Mouse (Mus musculus) liver, postnatal 0 days (tissue): ENCODE data around the gene B3gnt9. TPM values are rescaled to one million over a fixed set of nuclear protein-coding genes. Genes with fewer than 3 reads are reported as not detected.

Experiments
- ATAC-seq: fragments of 200-750 bp; cut with Nextera tagmentation; 2 replicates; pipeline ENCODE4 v1.8.0; 2017; ENCODE audit warnings: mild to moderate bottlenecking, moderate library complexity
- DNase-seq: peaks from one replicate; pipeline ENCODE4 v3.0.0-alpha.2; 2016
- H3K27ac ChIP-seq: fragments of 300-500 bp; sonication (generic); 2 replicates; pipeline ENCODE4 v1.5.1; 2014; ENCODE audit warnings: antibody characterized with exemption, moderate library complexity, mild to moderate bottlenecking, low read depth
- H3K27me3 ChIP-seq: fragments of 300-500 bp; sonication (generic); 2 replicates; pipeline ENCODE4 v1.6.1; 2014; ENCODE audit warnings: low read length, control low read depth, mixed read lengths; ENCODE audit not compliant: insufficient read depth
- H3K36me3 ChIP-seq: fragments of 300-500 bp; sonication (generic); replicated peaks from 2 replicates; pipeline ENCODE4 v1.6.1; 2014; ENCODE audit warnings: mild to moderate bottlenecking, control low read depth, low read length, moderate library complexity, mixed read lengths; ENCODE audit not compliant: insufficient read depth
- H3K4me1 ChIP-seq: fragments of 300-500 bp; sonication (generic); 2 replicates; pipeline ENCODE4 v1.6.1; 2014; ENCODE audit warnings: antibody characterized with exemption, mild to moderate bottlenecking, control low read depth; ENCODE audit not compliant: insufficient read depth
- H3K4me2 ChIP-seq: fragments of 300-500 bp; sonication (generic); 2 replicates; pipeline ENCODE4 v1.6.1; 2014; ENCODE audit warnings: low read depth, mild to moderate bottlenecking, low read length, moderate library complexity, mixed read lengths
- H3K4me3 ChIP-seq: fragments of 300-500 bp; sonication (generic); 2 replicates; pipeline ENCODE4 v1.5.1; 2014; ENCODE audit warnings: low read depth, low read length
- H3K9ac ChIP-seq: fragments of 300-500 bp; sonication (generic); replicated peaks from 2 replicates; pipeline ENCODE4 v1.6.1; 2014; ENCODE audit warnings: mild to moderate bottlenecking, moderate library complexity
- H3K9me3 ChIP-seq: fragments of 300-500 bp; sonication (generic); 2 replicates; pipeline ENCODE4 v1.6.1; 2016; ENCODE audit warnings: mild to moderate bottlenecking, control low read depth, low read length, mixed read lengths
- CTCF ChIP-seq: sonication (generic); IDR thresholded peaks from 2 replicates; pipeline ENCODE4 v1.5.1; 2016; ENCODE audit warnings: antibody characterized with exemption, low read depth
- EP300 ChIP-seq: IDR thresholded peaks from 2 replicates; pipeline ENCODE4 v1.6.1; 2016; ENCODE audit warnings: antibody characterized with exemption, low read depth, mild to moderate bottlenecking
- WGBS: fragments of 180-500 bp; shearing (Covaris S2); extraction: QIAGEN DNeasy Blood & Tissue Kit; methylation state at CpG from one replicate; pipeline ENCODE4 v1.1.7; 2014; ENCODE audit not compliant: insufficient replicate concordance; 5-methylcytosine and 5-hydroxymethylcytosine counted together
- polyA plus RNA-seq: library from polyadenylated mRNA; unstranded; fragments of >200 nt; fragmentation: Nextera tagmentation; extraction: Ambion mirVana; gene quantifications from 2 replicates; pipeline ENCODE4 v1.2.1, GENCODE M21; 2015

The B3gnt9 gene
- polyA plus RNA-seq, 1 experiment from 2014 or later = 2.0 TPM

GRCm38 (mm10) chr8:105261326-105261980 lies 6.5 kb upstream of the B3gnt9 start:
- Histone ChIP-seq H3K36me3 (no peaks in the 10 kb centered on the region), H3K9ac (no peak overlapping the region), H3K9me3 (no peaks in the 10 kb centered on the region), H3K4me2 (no peak overlapping the region), H3K4me3 (no peak overlapping the region), H3K27me3 (peaks cover 14% of the 10 kb centered on the region), H3K27ac (no peak overlapping the region), H3K4me1 (peaks cover 43% of the 10 kb centered on the region)
- 75% methylated on average over 12 of the region's 12 CpGs for WGBS
- TF ChIP-seq EP300 (no peak), CTCF (peak; percentile 13; the same call in 1 of the 2 replicates)
- no peak for ATAC-seq
- no peak for DNase-seq

- H3K27me3 ChIP-seq = peaks cover 14% of the 10 kb centered on the region
- 71% methylated on average over 7 of the region's 7 CpGs for WGBS
- no peak overlapping the region for H3K9ac ChIP-seq
- TF ChIP-seq CTCF = no peak
- TF ChIP-seq EP300 = no peak
- peak overlapping the region; percentile 78; the same call in 1 of the 2 replicates for H3K4me2 ChIP-seq
- H3K36me3 ChIP-seq = no peaks in the 10 kb centered on the region
- H3K9me3 ChIP-seq = no peaks in the 10 kb centered on the region
- ATAC-seq (no peak), DNase-seq (peak; percentile 13)
- peaks cover 44% of the 10 kb centered on the region for H3K4me1 ChIP-seq
- no peak overlapping the region for H3K27ac ChIP-seq
- no peak overlapping the region for H3K4me3 ChIP-seq
Measured at GRCm38 (mm10) chr8:105260371-105261099, 5.6 kb upstream of the B3gnt9 start.

DNA sequence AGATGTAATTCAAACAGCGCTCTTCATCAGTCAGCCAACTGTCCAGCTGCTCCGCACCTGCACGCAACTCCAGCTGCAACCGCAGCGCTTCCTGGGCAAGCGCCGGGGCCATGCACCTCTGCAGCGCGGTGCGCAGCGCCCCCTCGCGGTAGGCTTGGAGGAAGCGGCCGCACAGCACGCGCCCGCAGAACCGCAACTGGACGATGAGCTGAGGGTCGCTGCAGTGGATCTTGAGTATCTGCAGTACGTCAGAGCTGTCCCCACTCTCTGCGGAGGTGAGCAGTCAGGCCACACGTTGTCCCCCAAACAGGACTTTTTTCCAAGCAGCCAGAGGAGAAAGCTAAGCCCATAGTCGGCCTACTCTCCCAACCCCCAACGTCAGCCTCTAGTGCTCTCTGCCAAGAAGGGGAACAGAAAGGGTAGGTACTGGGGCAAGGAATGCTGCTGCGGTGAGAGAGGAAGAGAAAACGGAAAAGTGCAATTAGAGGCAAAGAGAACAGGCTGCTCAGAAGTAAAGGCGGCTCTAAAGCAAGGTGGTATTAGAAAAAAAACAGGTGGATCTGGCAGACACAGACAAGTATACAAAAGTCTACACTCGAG lies 4.9 kb upstream of the B3gnt9 start:
- TF ChIP-seq EP300 (no peak), CTCF (peak; percentile 100)
- H3K36me3 ChIP-seq = no peaks in the 10 kb centered on the region
- ATAC-seq = peak; percentile 51
- DNase-seq = peak; percentile 88
- H3K4me3 ChIP-seq = peak overlapping the region; percentile 32
- 2% methylated on average over 30 of the region's 30 CpGs for WGBS
- H3K9ac ChIP-seq = no peak overlapping the region; the same call in 1 of the 2 replicates
- H3K4me2 ChIP-seq = peak overlapping the region; percentile 78
- H3K27ac ChIP-seq = no peak overlapping the region
- H3K27me3 ChIP-seq = peaks cover 14% of the 10 kb centered on the region
- peaks cover 43% of the 10 kb centered on the region for H3K4me1 ChIP-seq
- no peaks in the 10 kb centered on the region for H3K9me3 ChIP-seq

DNA sequence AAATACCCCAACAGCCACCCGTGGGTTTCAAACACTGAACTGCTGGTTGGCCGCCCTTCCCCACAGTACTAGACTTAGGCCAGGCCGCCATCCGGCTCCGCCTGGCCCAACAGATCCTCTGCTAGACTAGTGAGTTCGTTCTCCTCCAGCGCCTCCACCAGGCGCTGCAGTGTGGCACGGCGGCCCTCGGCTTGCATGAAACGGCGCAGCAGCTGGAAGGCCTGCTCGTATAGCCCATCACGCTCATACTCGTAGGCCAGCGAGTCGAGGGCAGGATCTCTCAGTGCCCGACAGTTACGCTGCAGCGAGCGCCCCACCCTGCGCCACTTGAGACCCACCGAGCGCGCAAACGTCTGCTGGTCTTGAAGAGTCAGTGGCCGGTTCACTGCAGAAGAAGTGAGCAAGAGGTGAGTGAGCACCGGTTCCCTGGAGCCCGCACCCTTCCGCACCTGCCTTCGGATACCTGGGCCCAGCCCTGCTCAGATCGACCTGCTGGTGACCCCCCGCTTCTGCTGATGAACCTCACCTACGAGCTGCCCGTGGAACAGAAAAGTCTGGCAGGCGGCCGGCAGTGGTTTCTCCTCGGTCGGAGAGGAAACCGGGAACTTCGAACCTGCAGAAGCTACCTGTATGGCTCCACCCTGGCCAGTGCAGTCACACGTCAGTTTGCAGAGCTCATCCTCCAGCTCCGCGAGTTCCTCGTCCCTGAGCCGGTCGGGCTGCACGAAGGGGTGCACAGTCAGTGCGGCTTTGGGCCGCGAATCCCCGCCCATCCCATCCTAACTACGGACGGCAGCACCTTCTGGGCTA lies 4.2 kb upstream of the B3gnt9 start:
- H3K4me1 ChIP-seq = peaks cover 45% of the 10 kb centered on the region
- no peak overlapping the region; the same call in 1 of the 2 replicates for H3K9ac ChIP-seq
- ATAC-seq (peak; percentile 5; the same call in 1 of the 2 replicates), DNase-seq (peak; percentile 49)
- H3K4me2 ChIP-seq = peak overlapping the region; percentile 78
- H3K27me3 ChIP-seq = peaks cover 14% of the 10 kb centered on the region
- no peaks in the 10 kb centered on the region for H3K36me3 ChIP-seq
- TF ChIP-seq EP300 = no peak
- TF ChIP-seq CTCF = peak; percentile 26
- H3K4me3 ChIP-seq = peak overlapping the region; percentile 32
- no peaks in the 10 kb centered on the region for H3K9me3 ChIP-seq
- WGBS = 14% methylated on average over 55 of the region's 55 CpGs
- no peak overlapping the region for H3K27ac ChIP-seq

DNA sequence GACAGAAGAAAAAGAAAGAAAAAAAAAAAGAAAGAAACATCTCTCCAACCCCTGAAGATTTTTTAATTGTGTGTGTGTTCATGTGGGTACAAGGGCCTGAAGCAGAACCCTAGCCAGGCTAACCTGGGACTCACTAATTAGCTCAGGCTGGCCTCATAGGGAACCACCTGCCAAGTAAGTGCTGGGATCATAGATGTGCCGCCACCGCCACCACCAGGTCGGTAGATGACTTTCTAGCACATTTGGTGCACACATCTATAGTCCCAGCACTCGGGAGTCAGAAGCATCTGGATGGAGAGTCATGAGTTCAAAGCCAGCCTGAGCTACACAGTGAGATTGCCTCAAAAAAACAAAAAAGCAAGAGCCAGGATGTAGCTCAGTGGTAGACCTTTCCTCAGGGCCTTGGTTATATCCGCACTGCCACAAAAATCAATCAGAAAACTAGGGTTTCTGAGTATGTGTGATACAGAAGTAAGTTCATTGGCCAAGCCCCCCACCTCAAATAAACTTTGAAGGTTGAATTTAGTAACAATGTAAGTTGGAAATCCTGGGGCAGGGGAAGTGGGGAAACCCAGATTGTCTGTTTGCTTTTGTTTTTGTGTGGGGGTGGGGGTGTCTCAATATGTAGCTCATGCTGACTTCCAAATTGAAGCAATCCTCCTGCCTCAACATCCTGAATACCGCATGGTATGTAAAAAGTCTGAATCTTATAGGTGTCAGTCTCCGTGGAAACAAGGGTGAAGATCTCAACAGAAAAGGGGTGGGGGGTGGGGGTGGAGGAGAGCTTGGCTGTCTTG lies 2.6 kb upstream of the B3gnt9 start:
- Histone ChIP-seq H3K27ac (no peak overlapping the region), H3K9me3 (no peaks in the 10 kb centered on the region), H3K4me3 (no peak overlapping the region), H3K9ac (no peak overlapping the region), H3K36me3 (peaks cover 8% of the 10 kb centered on the region; the same call in 1 of the 2 replicates), H3K4me2 (no peak overlapping the region), H3K4me1 (peaks cover 43% of the 10 kb centered on the region), H3K27me3 (peaks cover 14% of the 10 kb centered on the region)
- no peak for TF ChIP-seq EP300
- TF ChIP-seq CTCF = no peak
- WGBS = 69% methylated on average over 7 of the region's 7 CpGs
- ATAC-seq (no peak), DNase-seq (no peak)
